Mouse (Mus musculus) lung, adult 2 months (tissue): ENCODE measurements at regions not wholly inside any gene's neighbourhood (a gene's known extent, or its start where the extent isn't known, plus 50 kb on each side); places are given as distances from the start of the nearest gene placed in this dataset.

Experiments
- CTCF ChIP-seq: fragments of 200-500 bp; IDR thresholded peaks from 2 replicates; pipeline ENCODE4 v1.5.1; 2011; ENCODE audit warnings: mild to moderate bottlenecking, low read length, control low read depth; ENCODE audit not compliant: insufficient read depth
- POLR2A ChIP-seq: fragments of 200-500 bp; IDR thresholded peaks from 2 replicates; pipeline ENCODE4 v1.6.1; 2011; ENCODE audit warnings: low read depth, mild to moderate bottlenecking, control low read depth, low read length, borderline replicate concordance; ENCODE audit errors: extremely low read depth

DNA sequence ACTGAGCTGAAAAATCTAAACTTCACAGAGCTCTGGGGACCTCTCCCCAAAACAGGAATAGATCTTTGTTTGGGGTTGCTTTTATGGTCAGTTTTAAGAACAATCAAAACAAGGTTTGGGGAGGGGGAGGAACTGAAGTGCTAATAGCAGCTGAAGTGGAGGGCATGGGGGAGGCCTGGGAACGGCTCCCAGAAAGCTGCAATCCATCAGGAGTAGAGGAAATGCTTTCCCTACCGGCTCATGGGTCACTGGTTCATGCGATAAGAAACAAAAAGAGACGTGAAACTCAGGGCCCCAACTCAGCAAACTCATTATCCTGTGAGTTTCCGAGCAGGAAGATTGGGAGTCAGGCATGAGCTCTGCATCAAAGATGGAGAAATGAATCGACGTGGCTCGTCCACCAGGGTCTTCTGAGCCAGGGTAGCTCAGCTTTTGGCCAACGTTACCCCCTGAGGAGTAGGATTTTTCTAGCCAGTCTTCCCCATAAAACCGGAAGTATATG lies 82.0 kb upstream of the Wdr11 start:
- TF ChIP-seq CTCF (no peak), POLR2A (no peak)
